Mouse (Mus musculus): ENCODE measurements around the gene Eef1akmt3. TPM values are rescaled to one million over a fixed set of nuclear protein-coding genes. Genes with fewer than 3 reads are reported as not detected.
A peak's percentile ranks its signal among the peaks of the same experiment; 100 is the strongest.

Gene Eef1akmt3
- polyA plus RNA-seq, 1 experiment from 2014 or later = 0.23 TPM

DNA sequence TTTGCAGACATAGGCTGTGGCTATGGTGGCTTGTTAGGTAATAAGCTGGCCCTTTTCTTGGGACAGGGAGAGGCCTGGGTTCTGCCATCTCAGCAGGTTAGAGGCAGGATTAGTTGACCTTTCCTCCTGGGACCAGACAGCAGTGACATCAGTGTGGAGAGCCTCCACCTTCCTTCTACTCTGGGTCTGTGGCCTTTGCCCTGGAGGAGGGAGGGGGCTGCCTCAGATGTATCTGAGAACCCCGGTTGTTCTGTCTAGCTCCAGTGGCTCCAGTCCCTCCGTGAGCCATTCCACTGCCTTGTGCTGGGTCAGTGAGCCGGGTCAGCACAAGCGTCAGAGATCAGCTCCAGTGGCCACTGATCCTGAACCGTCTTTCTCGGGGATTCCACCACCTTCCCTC lies 1.9 kb upstream of the Eef1akmt3 start:
- Histone ChIP-seq H3K36me3 (ENCODE audit: control insufficient read depth, insufficient read depth, low read length) (0 out of 2 replicates have a peak, but pooled peaks cover 4% of the 10 kb centered on the region), H3K9me3 (ENCODE audit: control insufficient read depth, low read length) (no peaks in the 10 kb centered on the region), H3K4me1 (ENCODE audit: control insufficient read depth, insufficient read depth, low read depth, low read length) (peaks cover 13% of the 10 kb centered on the region), H3K27me3 (replicated peaks; ENCODE audit: control insufficient read depth, insufficient read depth, low read length) (peaks cover 13% of the 10 kb centered on the region), H3K4me3 (ENCODE audit: low read length) (no peak overlapping the region), H3K4me2 (ENCODE audit: low read length) (no peak overlapping the region), H3K9ac (ENCODE audit: low read depth, low read length) (no peak overlapping the region), H3K27ac (ENCODE audit: low read depth, low read length) (no peak overlapping the region)
- ATAC-seq = no peak
- WGBS = 77% methylated on average over 6 of the region's 6 CpGs

DNA sequence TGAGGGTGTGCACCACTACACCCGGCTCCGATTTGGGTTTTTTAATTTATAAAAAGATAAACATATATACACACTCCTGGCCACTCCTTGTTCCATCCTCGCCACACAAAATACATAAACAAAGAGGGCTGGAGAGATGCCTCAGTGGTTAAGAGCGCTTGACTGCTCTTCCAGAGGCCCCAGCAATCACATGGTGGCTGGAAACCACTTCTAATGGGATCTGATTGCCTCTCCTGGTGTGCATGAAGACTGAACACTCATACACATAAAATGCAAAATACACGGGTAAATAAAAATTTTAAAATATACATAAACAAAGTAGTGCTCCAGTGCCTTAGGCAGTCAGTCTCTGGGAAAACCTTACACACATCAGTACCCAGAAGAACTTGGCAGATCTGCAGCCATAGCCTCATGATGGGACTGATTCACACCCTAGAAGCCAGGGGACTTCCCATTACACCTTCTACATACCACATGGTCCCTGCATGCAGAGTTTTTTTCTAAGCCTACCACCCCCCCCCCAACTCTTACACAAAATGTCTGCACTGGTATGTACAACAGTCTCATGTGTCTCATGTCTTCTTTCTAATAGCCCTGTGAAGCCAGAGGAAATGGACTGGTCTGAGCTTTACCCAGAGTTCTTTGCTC lies 1.3 kb upstream of the Eef1akmt3 start:
- ATAC-seq = no peak
- H3K36me3 ChIP-seq (ENCODE audit: control insufficient read depth, insufficient read depth, low read length) = 0 out of 2 replicates have a peak, but pooled peaks cover 4% of the 10 kb centered on the region
- H3K4me1 ChIP-seq (ENCODE audit: control insufficient read depth, insufficient read depth, low read depth, low read length) = peaks cover 13% of the 10 kb centered on the region
- peak overlapping the region; percentile 70 for H3K9ac ChIP-seq (ENCODE audit: low read depth, low read length)
- H3K27me3 ChIP-seq (replicated peaks; ENCODE audit: control insufficient read depth, insufficient read depth, low read length) = peaks cover 7% of the 10 kb centered on the region
- peak overlapping the region; percentile 96 for H3K4me3 ChIP-seq (ENCODE audit: low read length)
- H3K9me3 ChIP-seq (ENCODE audit: control insufficient read depth, low read length) = no peaks in the 10 kb centered on the region
- peak overlapping the region; percentile 98 for H3K4me2 ChIP-seq (ENCODE audit: low read length)
- WGBS = 21% methylated on average over 5 of the region's 5 CpGs
- no peak overlapping the region for H3K27ac ChIP-seq (ENCODE audit: low read depth, low read length)

DNA sequence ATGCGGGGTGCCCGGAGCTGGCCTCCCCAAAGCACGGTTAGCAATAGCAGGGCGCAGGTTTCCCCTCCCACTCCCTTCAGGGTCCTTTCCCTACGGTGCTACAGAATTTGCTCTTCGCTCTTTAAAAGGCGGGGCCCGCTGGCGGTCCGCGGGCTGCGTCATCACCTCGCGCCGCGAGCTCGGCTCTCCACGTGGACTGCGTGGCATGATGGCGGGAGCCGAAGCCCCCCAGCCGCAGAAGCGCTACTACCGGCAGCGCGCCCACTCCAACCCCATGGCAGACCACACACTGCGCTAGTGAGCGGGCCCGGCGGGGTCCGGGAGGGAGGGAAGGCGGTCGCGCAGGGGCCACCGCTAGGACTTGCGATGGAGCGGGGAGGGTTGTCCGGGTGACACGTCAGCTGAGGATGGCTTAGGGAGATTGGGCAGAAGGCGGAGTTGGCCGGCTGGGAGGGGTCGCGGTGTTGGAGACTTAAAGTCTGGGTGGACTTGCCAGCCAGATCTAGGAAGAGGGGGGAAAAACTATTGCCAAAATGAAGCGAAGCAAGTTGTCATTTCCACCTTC lies 543 bp upstream of the Eef1akmt3 start:
- 0 out of 2 replicates have a peak, but pooled peaks cover 4% of the 10 kb centered on the region for H3K36me3 ChIP-seq (ENCODE audit: control insufficient read depth, insufficient read depth, low read length)
- under 1% methylated on average over 44 of the region's 44 CpGs for WGBS
- H3K9ac ChIP-seq (ENCODE audit: low read depth, low read length) = peak overlapping the region; percentile 70
- no peaks in the 10 kb centered on the region for H3K9me3 ChIP-seq (ENCODE audit: control insufficient read depth, low read length)
- H3K27ac ChIP-seq (ENCODE audit: low read depth, low read length) = peak overlapping the region; percentile 67
- ATAC-seq = peak; percentile 89
- peaks cover 4% of the 10 kb centered on the region for H3K27me3 ChIP-seq (replicated peaks; ENCODE audit: control insufficient read depth, insufficient read depth, low read length)
- peaks cover 13% of the 10 kb centered on the region for H3K4me1 ChIP-seq (ENCODE audit: control insufficient read depth, insufficient read depth, low read depth, low read length)
- H3K4me2 ChIP-seq (ENCODE audit: low read length) = peak overlapping the region; percentile 98
- H3K4me3 ChIP-seq (ENCODE audit: low read length) = peak overlapping the region; percentile 96

GRCm38 (mm10) chr10:127040569-127041214 lies 621 bp downstream of the Eef1akmt3 start:
- ATAC-seq = peak; percentile 3; the same call in 1 of the 2 replicates
- 2% methylated on average over 20 of the region's 20 CpGs for WGBS
- peak overlapping the region; percentile 25; the same call in 1 of the 2 replicates for H3K27ac ChIP-seq (ENCODE audit: low read depth, low read length)

DNA sequence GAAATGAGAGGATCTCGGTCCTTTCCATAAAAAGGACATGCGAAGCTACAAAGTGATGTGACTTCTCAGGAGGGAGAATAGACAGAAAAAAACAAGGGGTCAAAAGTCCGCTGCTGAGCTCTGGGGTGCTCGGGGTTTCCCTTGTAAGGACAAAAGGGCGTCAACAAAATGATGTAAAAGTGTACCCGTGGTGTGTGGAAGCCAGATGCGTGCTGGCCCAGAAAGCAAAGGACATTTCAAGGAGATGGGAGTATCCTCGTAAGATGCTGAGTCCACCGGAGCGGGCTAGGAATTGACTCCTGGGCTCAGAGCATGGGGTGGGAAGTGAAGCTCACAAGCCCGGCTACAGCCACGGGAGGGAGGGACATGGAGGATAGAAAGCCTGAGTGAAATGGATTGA lies 3.7 kb downstream of the Eef1akmt3 start:
- Histone ChIP-seq H3K4me1 (ENCODE audit: control insufficient read depth, insufficient read depth, low read depth, low read length) (peaks cover 10% of the 10 kb centered on the region), H3K4me2 (ENCODE audit: low read length) (no peak overlapping the region), H3K9me3 (ENCODE audit: control insufficient read depth, low read length) (no peaks in the 10 kb centered on the region), H3K27ac (ENCODE audit: low read depth, low read length) (no peak overlapping the region), H3K27me3 (replicated peaks; ENCODE audit: control insufficient read depth, insufficient read depth, low read length) (peaks cover 4% of the 10 kb centered on the region), H3K36me3 (ENCODE audit: control insufficient read depth, insufficient read depth, low read length) (no peaks in the 10 kb centered on the region), H3K4me3 (ENCODE audit: low read length) (no peak overlapping the region), H3K9ac (ENCODE audit: low read depth, low read length) (no peak overlapping the region)
- 67% methylated on average over 12 of the region's 12 CpGs for WGBS
- ATAC-seq = no peak

More at GRCm38 (mm10) chr10:127040569-127041214, 621 bp downstream of the Eef1akmt3 start:
- no peaks in the 10 kb centered on the region for H3K9me3 ChIP-seq (ENCODE audit: control insufficient read depth, low read length)
- H3K9ac ChIP-seq (ENCODE audit: low read depth, low read length) = peak overlapping the region; percentile 70
- H3K27me3 ChIP-seq (replicated peaks; ENCODE audit: control insufficient read depth, insufficient read depth, low read length) = peaks cover 4% of the 10 kb centered on the region
- H3K4me1 ChIP-seq (ENCODE audit: control insufficient read depth, insufficient read depth, low read depth, low read length) = peaks cover 13% of the 10 kb centered on the region
- H3K36me3 ChIP-seq (ENCODE audit: control insufficient read depth, insufficient read depth, low read length) = 0 out of 2 replicates have a peak, but pooled peaks cover 4% of the 10 kb centered on the region
- peak overlapping the region; percentile 98 for H3K4me2 ChIP-seq (ENCODE audit: low read length)
- H3K4me3 ChIP-seq (ENCODE audit: low read length) = peak overlapping the region; percentile 96

GRCm38 (mm10) chr10:127036273-127036672 lies 5.0 kb downstream of the Eef1akmt3 start:
- H3K4me3 ChIP-seq (ENCODE audit: low read length) = no peak overlapping the region
- peaks cover 4% of the 10 kb centered on the region for H3K27me3 ChIP-seq (replicated peaks; ENCODE audit: control insufficient read depth, insufficient read depth, low read length)
- WGBS = 85% methylated on average over 12 of the region's 12 CpGs
- no peak overlapping the region for H3K27ac ChIP-seq (ENCODE audit: low read depth, low read length)
- ATAC-seq = no peak
- no peak overlapping the region for H3K9ac ChIP-seq (ENCODE audit: low read depth, low read length)
- no peaks in the 10 kb centered on the region for H3K9me3 ChIP-seq (ENCODE audit: control insufficient read depth, low read length)
- H3K4me2 ChIP-seq (ENCODE audit: low read length) = no peak overlapping the region
- H3K36me3 ChIP-seq (ENCODE audit: control insufficient read depth, insufficient read depth, low read length) = no peaks in the 10 kb centered on the region
- H3K4me1 ChIP-seq (ENCODE audit: control insufficient read depth, insufficient read depth, low read depth, low read length) = peaks cover 5% of the 10 kb centered on the region

- Histone ChIP-seq H3K4me1 (ENCODE audit: control insufficient read depth, insufficient read depth, low read depth, low read length) (peaks cover 6% of the 10 kb centered on the region), H3K9ac (ENCODE audit: low read depth, low read length) (no peak overlapping the region), H3K27me3 (replicated peaks; ENCODE audit: control insufficient read depth, insufficient read depth, low read length) (no peaks in the 10 kb centered on the region; the same call in 1 of the 2 replicates), H3K4me2 (ENCODE audit: low read length) (no peak overlapping the region), H3K9me3 (ENCODE audit: control insufficient read depth, low read length) (no peaks in the 10 kb centered on the region), H3K4me3 (ENCODE audit: low read length) (no peak overlapping the region), H3K36me3 (ENCODE audit: control insufficient read depth, insufficient read depth, low read length) (peaks cover 3% of the 10 kb centered on the region; the same call in 1 of the 2 replicates), H3K27ac (ENCODE audit: low read depth, low read length) (no peak overlapping the region)
- WGBS = 86% methylated on average over 8 of the region's 8 CpGs
- no peak for ATAC-seq
Measured at GRCm38 (mm10) chr10:127033301-127033741, 8.0 kb downstream of the Eef1akmt3 start.

DNA sequence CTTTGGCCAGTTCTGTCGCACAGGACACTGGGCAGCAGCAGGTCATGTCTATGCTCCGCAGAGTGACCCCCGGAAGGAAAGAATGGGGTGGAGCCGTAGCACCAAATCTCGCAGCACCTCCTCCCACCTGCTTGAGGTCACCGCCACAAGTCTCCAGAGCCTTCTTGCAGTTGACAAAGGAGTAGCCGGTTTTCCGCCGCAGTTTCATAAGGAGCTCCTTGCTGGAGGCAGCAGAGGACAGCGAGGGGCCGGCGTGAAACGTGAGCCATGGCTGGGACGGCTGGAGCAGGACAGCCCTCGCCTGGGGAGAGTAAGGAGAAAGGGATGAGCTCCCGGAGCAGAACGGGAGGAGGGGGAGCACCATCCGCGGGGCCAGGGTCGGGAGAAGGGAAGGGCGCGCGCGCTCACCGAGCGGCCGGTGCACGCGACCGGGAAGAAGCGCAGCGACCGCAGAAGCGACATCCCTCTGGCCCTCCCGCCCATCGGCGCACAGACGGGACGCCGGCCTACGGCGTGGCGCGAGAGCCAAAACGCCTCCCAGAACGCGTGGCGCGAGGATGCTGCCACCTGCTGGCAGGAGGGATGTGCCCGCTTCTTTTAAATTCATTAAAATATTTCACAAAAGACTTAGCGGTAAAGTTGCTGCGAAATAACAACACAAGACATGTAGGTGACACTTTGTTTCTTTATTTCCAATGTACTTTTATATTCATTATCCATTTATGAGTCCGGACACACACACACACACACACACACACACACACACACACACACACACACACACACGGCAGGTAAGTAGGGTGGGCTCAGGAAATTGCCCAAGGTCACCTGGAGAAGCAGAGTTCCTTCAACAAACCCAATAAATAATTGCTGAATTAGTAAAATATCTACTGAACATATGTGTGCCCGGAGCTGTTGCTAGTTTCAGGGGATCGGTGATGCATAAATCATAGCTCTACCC lies 10.7 kb downstream of the Eef1akmt3 start, which contains the start of gene Tsfm:
TSS of gene Tsfm (minus strand) at position 505 of the 961 bp plus-strand sequence.
- Histone ChIP-seq H3K4me3 (ENCODE audit: low read length) (peak within 1 kb of the TSS; percentile 93), H3K36me3 (ENCODE audit: control insufficient read depth, insufficient read depth, low read length) (peaks cover 11% of the 10 kb centered on the region), H3K27ac (ENCODE audit: low read depth, low read length) (peak within 1 kb of the TSS; percentile 83), H3K9me3 (ENCODE audit: control insufficient read depth, low read length) (no peaks in the 10 kb centered on the region), H3K9ac (ENCODE audit: low read depth, low read length) (peak within 1 kb of the TSS; percentile 92), H3K4me1 (ENCODE audit: control insufficient read depth, insufficient read depth, low read depth, low read length) (peaks cover 6% of the 10 kb centered on the region), H3K27me3 (replicated peaks; ENCODE audit: control insufficient read depth, insufficient read depth, low read length) (no peaks in the 10 kb centered on the region), H3K4me2 (ENCODE audit: low read length) (peak within 1 kb of the TSS; percentile 84)
- peak; percentile 89 for ATAC-seq
- 6% methylated on average over 46 of the region's 56 CpGs for WGBS

Data from hindbrain, embryonic 16.5 days (tissue).